Mouse (Mus musculus): ENCODE measurements around the gene Sorcs2.

Gene Sorcs2

DNA sequence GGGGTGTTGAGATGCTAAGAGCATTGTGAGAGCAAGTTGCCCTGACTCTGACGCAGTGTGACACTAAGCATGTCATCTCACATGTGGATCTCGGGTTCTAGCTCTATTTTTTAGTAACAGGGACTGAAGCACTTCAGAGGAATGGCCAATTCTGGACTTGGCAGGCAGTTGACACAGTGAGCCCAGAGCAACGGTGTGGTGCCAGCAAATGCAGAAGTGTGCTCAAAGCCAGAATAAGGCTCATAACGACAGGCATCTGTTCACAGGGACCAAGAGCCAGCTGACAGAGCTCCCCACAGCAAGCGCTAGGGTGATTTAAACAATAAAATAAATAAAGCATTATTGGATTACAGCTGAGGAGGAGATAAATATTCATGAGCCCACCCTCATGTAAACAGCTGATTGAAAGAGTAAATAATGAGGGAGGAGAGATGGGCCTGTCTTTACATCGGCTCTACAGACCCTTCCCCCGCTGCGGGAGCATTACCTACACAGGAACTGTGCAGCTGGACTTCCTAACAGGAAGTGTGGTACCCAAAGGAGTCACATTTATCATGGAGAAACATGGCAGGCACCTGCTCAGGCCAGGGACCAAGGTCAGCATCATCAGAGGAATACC lies 267.4 kb downstream of the Sorcs2 start:
- DNase-seq (ENCODE audit: low read depth, low spot score), result no peak

DNA sequence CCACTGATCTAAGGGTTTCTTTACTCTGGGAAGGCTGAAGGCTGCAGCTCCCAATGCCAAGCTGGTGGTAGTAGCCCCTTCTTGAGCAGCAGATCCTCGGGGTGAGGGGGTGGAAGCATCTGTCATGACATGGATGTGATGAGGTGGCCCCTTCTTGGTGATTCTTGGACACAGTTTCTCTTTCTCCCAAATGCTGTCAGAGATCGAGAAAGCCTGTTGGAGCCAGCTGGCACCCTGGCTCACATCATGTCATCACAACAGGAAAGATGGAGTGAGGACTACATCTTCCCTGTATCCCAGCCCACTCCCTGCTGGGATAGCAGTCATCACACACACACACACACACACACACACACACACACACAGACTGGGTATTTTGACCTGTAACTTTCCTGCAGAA lies 268.3 kb downstream of the Sorcs2 start:
- DNase-seq (ENCODE audit: low read depth, low spot score), result no peak

DNA sequence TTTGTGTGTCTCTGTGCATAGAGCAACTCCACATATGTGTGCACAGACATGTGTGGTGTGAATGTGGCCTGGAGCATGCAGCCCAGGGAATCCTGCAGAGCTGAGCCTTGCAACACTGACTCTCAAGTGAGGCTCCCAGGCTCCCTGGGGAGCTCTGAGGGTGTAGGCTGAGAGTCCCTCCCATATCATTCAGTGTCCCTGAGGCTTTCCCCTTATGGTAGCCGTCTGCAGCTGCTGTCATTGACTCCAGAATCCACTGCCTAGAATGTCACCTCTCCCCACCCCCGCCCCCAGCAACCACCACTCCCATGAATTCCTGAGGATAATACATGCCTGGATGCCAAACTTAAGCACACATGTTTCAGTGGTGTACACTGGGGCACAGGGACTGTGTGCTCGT lies 269.4 kb downstream of the Sorcs2 start:
- no peak for DNase-seq (ENCODE audit: low read depth, low spot score)

DNA sequence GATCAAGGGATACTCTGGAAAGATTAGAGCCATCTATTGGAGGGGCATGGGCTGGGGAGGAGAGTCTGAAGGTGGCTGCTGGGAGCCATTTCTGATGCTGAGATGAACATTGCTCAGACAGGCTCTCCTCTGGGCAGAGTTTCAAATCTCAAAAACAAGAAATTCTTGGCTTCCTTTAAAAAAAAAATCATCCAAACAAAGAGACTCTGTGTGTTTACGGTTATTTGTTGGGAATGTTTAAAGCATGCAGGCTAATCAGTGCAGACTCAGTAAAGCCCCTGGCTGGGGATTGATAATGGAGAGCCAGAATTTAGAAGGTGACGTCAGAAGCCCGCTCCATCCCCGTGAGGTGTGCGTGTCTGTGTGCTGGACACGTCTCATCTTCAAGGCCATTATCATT lies 272.9 kb downstream of the Sorcs2 start:
- no peak for DNase-seq (ENCODE audit: low read depth, low spot score)

DNA sequence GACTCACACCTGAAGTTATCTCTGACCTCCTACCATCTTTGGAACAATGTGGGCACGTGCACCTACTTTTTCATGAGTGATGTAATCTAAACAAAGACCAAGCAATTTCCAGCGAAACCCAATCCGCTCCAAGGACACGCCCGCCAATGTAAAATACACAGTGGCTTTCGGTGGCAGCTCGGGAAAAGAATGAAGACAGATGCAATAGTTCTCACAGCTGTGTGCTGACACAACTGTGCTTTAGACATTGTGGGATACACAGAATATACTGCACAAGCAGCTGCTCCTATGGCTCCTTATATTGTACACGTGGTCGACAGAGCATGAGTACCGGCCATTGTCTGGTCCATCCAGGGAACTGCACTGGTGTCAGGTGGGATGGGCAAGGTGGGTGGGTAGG lies 275.0 kb downstream of the Sorcs2 start:
- no peak for DNase-seq (ENCODE audit: low read depth, low spot score)

GRCm38 (mm10) chr5:36120931-36121341 lies 277.0 kb downstream of the Sorcs2 start:
- no peak for DNase-seq (ENCODE audit: low read depth, low spot score)

DNA sequence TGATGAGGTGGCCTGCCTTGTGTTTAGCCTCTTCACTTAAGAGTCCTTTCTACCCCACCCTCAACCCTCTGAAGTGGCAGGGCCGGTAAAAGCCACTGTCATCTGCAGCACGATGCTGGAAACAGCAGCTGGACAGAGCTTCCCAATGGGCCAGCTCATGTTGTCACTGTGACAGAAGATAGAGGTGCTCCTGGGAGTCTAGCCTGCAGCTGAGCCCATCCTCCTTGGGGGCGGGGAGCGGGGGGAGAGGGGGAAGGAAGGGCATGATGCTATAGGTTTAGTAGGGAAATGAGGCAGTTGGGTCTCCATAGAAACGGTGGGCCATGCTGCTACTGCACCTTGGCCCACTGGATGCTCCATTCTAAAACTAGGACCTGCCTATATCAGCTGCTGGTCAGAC lies 279.9 kb downstream of the Sorcs2 start:
- DNase-seq (ENCODE audit: low read depth, low spot score), result no peak

- no peak for DNase-seq (ENCODE audit: low read depth, low spot score)
These were observed 282.4 kb downstream of the Sorcs2 start for GRCm38 (mm10) chr5:36115519-36115918.

DNA sequence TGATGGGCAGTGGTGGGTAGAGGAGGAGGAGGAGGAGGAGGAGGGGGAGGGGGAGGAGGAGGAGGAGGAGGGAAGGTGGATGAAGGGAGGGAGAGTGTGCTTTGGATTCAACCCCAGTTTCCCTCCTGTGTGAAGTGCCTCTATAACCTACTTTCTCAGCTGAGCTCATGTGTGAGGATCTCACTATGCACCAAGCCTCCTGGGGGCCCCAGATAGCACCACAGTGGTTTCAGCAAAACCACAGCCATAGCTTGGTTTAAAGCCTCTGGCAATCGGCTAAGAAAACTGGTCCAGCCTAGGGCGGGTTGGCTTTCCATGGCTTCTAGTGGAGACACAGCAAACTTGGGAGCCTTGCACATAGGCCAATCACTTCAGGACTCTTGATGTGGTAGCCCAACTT lies 284.2 kb downstream of the Sorcs2 start:
- no peak for DNase-seq (ENCODE audit: low read depth, low spot score)

DNA sequence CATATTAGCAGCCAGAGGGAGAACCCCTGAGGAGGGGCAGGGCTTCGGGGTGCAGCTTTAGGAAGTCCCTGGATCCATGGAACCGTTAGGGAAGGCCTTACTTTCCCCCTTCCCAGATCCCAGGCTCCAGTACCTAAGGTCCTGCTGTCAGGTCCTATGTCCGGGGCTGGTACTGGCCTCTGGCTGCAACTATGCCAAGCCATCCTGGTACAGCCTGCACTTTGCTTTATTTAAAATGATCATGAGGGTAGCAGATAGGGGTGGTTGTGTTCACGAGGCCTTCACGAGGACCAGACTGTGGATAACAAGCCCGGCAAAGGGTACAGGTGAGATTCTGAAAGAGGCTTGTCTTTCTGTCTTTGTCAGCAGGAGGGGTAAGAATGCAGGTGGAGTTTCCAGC lies 285.2 kb downstream of the Sorcs2 start:
- no peak for DNase-seq (ENCODE audit: low read depth, low spot score)

DNA sequence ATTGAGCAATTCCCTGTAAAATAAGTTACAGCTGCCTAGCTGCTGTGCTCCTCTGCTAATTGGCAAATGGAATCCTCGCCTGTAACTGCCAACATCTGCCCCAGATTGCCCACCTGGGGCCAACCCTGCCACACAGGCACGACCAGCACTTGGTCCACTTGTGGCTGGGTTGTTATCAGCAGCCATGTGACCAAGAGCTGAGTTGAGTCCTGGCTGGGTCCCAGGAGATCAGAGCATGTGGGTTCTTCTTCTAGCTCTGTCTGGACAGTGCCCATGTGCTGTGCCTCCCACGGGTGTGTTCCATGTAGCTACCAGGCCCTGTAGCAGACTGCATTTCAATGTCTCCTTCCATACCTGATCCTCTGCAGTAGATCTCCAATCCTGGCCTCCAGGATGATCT lies 286.4 kb downstream of the Sorcs2 start:
- DNase-seq (ENCODE audit: low read depth, low spot score), result no peak

DNA sequence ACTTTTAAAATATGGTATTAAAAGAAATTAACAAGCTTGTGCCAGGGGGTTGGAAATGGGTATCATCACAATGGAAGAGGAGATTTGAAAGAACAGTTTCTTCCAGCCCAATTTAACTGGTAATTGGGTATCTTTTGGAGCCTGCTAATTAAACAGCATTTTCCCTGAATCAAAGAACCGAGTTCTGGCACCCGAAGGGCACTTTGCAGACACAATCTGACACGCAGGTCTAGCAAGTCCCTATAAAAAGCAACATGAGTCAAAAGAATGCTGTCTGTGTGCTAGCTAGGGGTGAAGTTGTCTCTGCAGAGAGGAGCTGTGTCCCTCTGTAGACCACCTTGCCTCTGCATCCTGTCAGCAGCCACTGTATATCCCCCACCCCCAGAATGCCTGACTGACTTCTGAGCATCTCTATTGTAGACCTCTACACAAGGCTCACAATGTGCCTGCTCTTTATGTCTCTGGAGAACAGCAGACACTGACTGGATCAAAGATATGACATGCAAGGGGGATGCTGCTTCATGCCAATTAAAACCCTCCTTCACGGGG lies 289.5 kb downstream of the Sorcs2 start:
- no peak for DNase-seq (ENCODE audit: low read depth, low spot score)

GRCm38 (mm10) chr5:36103483-36103882 lies 294.5 kb downstream of the Sorcs2 start:
- peak; percentile 45 for DNase-seq (ENCODE audit: low read depth, low spot score)

DNA sequence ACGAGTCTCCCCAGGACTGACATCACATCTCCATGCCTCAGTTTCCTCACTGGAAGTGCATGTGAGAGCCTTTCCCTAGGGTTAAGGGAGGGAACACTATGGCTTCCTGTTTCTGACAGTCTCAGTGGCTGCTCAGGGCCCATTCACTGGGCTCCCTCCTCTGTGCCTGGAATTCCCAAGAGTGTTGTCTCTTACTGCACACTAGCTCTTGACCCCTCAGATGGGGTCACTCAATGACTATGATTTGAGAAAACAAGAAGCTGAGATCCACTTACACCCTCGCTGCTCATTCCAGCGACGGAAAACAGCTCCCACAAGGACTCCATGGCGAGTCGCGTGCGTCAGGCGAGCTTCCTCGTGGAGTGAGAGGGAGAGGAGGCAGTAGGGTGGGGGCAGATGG lies 296.8 kb downstream of the Sorcs2 start:
- DNase-seq (ENCODE audit: low read depth, low spot score), result no peak

GRCm38 (mm10) chr5:36100488-36100887 lies 297.5 kb downstream of the Sorcs2 start:
- DNase-seq (ENCODE audit: low read depth, low spot score), result no peak

GRCm38 (mm10) chr5:36099662-36100061 lies 298.3 kb downstream of the Sorcs2 start:
- DNase-seq (ENCODE audit: low read depth, low spot score), result no peak

DNA sequence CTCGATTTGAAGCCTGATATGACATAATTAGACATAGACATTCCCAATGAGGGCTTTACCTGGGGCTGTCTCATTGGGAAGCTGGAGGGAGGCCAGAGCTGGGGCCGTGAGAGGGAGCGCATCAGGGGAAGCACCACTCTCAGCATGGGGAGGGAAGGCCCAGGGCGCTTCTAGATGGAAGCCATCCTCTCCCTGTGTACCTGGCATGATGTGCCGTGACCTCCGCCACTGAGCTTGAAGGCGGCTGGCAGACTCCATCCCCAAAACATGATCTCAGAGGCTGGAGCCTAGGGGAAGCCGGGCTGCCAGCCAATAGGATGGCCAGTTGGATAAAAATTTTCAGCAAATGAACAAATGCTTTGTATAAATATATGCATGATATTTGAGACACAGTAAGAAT lies 301.9 kb downstream of the Sorcs2 start:
- no peak for DNase-seq (ENCODE audit: low read depth, low spot score)

DNA sequence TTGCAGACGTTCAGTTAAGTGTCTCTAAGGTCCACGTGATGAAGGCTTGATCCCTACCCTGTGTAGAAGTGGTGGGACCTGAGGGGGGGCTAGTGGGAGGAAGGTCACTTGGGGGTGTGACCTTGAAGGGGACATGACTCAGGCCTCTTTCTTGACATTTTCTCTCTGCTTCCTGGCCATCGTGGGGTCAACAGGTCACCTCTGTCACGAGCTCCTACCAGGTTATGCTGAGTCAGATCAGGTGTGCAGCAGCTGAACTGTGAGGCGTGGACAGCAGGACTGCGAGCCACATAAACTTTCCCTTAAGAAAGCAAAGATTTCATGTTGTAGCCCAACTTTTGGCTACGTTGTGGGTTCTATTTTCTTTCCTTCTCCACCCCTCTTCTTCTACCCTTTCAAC lies 307.9 kb downstream of the Sorcs2 start:
- no peak for DNase-seq (ENCODE audit: low read depth, low spot score)

DNA sequence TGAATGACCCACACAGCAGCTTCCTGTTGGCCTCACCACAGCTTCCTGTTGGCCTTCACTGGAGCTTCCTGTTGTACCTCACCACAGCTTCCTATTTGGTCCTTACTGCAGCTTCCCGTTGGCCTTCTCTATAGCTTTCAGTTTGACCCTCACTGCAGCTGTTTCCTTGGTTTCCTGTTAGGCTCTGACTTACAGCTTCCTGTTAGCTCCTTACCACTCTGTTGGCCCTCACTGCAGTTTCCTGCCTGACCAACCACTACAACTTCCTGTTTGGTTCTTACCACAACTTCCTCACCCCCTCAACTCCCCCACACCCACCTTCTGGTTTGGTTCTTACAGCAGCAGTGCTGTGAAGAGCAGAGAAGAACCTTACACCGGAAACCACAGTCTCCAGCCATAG lies 308.7 kb downstream of the Sorcs2 start:
- no peak for DNase-seq (ENCODE audit: low read depth, low spot score)

- DNase-seq (ENCODE audit: low read depth, low spot score), result peak; percentile 22
These were observed 311.0 kb downstream of the Sorcs2 start for GRCm38 (mm10) chr5:36086931-36087330.

DNA sequence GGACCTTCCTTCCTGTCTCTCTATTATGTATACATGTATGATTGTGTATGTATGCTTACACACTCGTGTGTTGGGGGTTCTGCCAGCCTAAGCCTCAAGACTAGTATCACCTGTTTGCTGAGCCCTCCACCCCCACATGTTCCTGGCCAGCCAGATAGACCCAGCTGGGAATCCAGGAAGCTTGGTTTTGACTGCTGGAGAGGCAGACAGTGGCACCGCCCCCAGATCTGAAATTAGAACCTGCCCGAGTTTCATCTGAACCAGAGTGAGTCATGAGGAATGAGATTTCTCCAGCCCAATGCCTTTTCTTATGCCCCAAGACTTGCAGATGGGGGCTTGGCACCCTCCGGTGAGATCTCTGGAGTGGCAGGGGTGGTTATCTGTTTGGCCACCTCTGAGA lies 312.3 kb downstream of the Sorcs2 start:
- DNase-seq (ENCODE audit: low read depth, low spot score), result no peak

DNA sequence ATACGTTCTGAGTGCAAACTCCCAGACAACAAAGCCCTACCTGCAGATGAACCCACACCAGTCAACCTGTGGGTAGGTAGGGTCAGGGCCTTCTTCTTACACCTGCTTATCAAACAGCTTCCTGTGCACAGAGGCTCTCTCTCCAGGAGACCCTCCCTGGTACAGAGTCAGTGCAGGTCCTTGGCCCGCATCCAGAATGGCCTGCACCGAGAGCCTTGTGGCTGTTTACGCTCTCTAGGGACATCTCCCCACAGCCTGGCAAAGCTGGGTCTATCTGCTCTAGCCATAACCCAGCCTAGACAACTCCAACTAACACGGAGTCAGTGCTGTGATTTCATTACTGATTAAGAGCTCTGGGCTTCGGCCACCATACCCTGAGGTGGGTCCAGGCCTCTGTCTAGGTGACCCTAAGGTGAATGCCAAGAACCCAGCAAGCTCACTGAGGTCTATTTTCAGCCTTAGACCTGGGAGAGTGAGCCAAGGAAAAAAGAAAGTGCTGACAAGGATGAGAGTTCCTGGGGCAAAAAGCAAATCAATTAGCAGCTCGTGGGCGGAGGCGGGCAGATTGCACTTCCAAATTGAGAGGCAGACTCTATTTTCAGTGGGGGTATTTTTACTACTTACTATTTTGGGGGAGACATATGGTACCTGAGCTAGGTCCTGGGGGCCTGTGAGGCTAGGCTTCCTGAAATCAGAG lies 313.9 kb downstream of the Sorcs2 start:
- DNase-seq (ENCODE audit: low read depth, low spot score), result no peak

DNA sequence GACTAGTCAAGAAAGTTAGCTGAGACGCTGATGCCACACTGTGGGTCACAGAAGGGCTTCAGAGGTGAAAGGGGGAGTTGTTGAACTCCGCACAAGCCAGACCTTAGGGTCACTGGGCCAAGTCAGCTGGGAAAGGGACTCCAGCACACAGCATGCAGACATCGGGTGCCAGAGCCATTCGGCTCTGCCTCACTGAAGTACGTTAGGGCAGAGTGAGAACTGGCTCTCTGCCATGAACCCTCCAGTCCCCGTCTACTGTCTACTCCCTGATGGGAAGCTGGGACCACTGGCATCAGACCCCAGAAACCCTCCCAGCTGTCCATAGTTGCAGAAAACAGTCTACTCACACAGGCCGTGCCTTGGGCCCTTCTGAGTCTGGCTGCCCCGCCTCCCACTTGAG lies 316.9 kb downstream of the Sorcs2 start:
- no peak for DNase-seq (ENCODE audit: low read depth, low spot score)

Measured in ES-CJ7 (cell line).